Mouse (Mus musculus) neural tube, embryonic 14.5 days (tissue): Measurements from ENCODE around the gene Abca7. TPM values are rescaled to one million over a fixed set of nuclear protein-coding genes. Genes with fewer than 3 reads are reported as not detected.

Experiments used
- ATAC-seq: fragments of 200-750 bp; cut with Nextera tagmentation; 2 replicates; pipeline ENCODE4 v1.8.0; 2017; ENCODE audit warnings: low read depth, mild to moderate bottlenecking, moderate TSS enrichment, moderate library complexity
- H3K27ac ChIP-seq: fragments of 300-500 bp; sonication (generic); 2 replicates; pipeline ENCODE4 v1.5.1; 2014; ENCODE audit warnings: low read depth, mild to moderate bottlenecking, control low read depth, low read length, moderate library complexity, mixed read lengths
- H3K27me3 ChIP-seq: fragments of 300-500 bp; sonication (generic); 2 replicates; pipeline ENCODE4 v1.6.1; 2014; ENCODE audit warnings: low read length; ENCODE audit not compliant: control insufficient read depth, insufficient read depth
- H3K36me3 ChIP-seq: fragments of 300-500 bp; sonication (generic); 2 replicates; pipeline ENCODE4 v1.6.1; 2014; ENCODE audit warnings: low read length, mixed read lengths; ENCODE audit not compliant: control insufficient read depth, insufficient read depth
- H3K4me1 ChIP-seq: fragments of 300-500 bp; sonication (generic); 2 replicates; pipeline ENCODE4 v1.6.1; 2014; ENCODE audit warnings: low read length; ENCODE audit not compliant: control insufficient read depth, insufficient read depth
- H3K4me2 ChIP-seq: fragments of 300-500 bp; sonication (generic); 2 replicates; pipeline ENCODE4 v1.6.1; 2014; ENCODE audit warnings: mild to moderate bottlenecking, low read depth, low read length, control low read depth
- H3K4me3 ChIP-seq: fragments of 300-500 bp; sonication (generic); 2 replicates; pipeline ENCODE4 v1.5.1; 2014; ENCODE audit warnings: low read depth, low read length, control low read depth, mixed read lengths
- H3K9ac ChIP-seq: fragments of 300-500 bp; sonication (generic); replicated peaks from 2 replicates; pipeline ENCODE4 v1.6.1; 2014; ENCODE audit warnings: low read depth, mild to moderate bottlenecking, control low read depth, low read length, mixed read lengths
- H3K9me3 ChIP-seq: fragments of 300-500 bp; sonication (generic); 2 replicates; pipeline ENCODE4 v1.6.1; 2016; ENCODE audit warnings: low read length; ENCODE audit not compliant: control insufficient read depth
- WGBS: fragments of 180-500 bp; shearing (Covaris S2); extraction: QIAGEN DNeasy Blood & Tissue Kit; methylation state at CpG from one replicate; pipeline ENCODE4 v1.1.7; 2014; 5-methylcytosine and 5-hydroxymethylcytosine counted together
- polyA plus RNA-seq: library from polyadenylated mRNA; unstranded; fragments of >200 nt; fragmentation: Nextera tagmentation; extraction: Ambion mirVana; gene quantifications from 2 replicates; pipeline ENCODE4 v1.2.1, GENCODE M21; 2014

The Abca7 gene
- polyA plus RNA-seq, 1 experiment from 2014 or later, result 4.3 TPM

GRCm38 (mm10) chr10:80020191-80020590 lies 23.9 kb downstream of the Abca7 start:
- H3K36me3 ChIP-seq, result no peaks in the 10 kb centered on the region
- H3K4me3 ChIP-seq, result no peak overlapping the region
- no peak overlapping the region for H3K9ac ChIP-seq
- peaks cover 18% of the 10 kb centered on the region for H3K27me3 ChIP-seq
- H3K4me2 ChIP-seq, result no peak overlapping the region
- ATAC-seq, result no peak
- no peaks in the 10 kb centered on the region for H3K9me3 ChIP-seq
- no peaks in the 10 kb centered on the region for H3K4me1 ChIP-seq
- 25% methylated on average over 11 of the region's 11 CpGs for WGBS
- no peak overlapping the region for H3K27ac ChIP-seq

GRCm38 (mm10) chr10:80020603-80021319 lies 24.5 kb downstream of the Abca7 start:
- Histone ChIP-seq H3K27me3 (peaks cover 15% of the 10 kb centered on the region), H3K9ac (no peak overlapping the region), H3K27ac (no peak overlapping the region), H3K9me3 (no peaks in the 10 kb centered on the region), H3K4me1 (no peaks in the 10 kb centered on the region), H3K4me2 (no peak overlapping the region), H3K36me3 (no peaks in the 10 kb centered on the region), H3K4me3 (no peak overlapping the region)
- 86% methylated on average over 18 of the region's 18 CpGs for WGBS
- ATAC-seq, result no peak

DNA sequence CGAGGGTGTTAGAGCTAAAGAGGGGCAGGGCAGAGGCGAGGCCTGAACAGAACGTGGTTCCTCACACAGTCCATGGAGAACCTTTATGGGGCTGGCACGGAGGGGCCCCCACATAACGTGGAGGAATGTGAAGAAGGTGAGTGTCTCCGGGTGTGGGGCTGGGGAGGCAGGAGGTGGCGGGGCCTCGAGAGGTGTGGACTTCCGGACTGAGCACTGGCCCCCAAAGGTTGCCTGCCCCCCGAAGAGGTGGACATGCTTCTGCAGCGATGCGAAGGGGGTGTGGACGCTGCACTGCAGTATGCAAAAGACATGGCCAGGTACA lies 25.0 kb downstream of the Abca7 start:
- no peak for ATAC-seq
- Histone ChIP-seq H3K4me1 (no peaks in the 10 kb centered on the region), H3K27ac (no peak overlapping the region), H3K9ac (no peak overlapping the region), H3K36me3 (no peaks in the 10 kb centered on the region), H3K4me2 (no peak overlapping the region), H3K27me3 (peaks cover 13% of the 10 kb centered on the region), H3K9me3 (no peaks in the 10 kb centered on the region), H3K4me3 (no peak overlapping the region)
- WGBS, result 93% methylated on average over 13 of the region's 13 CpGs

DNA sequence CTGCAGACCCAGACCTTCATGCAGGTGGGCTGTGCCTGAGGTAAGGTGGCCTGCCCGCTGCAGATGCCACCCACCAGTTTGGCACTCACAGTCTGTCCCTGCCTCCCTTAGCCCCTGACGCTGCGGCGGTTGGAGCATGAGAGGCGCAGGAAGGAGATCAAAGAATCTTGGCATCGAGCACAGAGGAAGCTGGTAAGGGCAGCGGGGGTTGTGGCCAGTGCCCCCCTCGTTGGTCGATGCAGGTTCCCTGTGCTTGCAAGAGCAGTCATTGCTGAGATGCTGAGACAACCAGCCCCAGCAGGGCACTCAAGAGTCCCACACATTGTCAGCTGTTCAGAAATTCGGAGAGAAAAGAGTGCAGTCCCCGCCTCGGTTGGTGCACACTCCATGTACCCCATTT lies 25.9 kb downstream of the Abca7 start:
- H3K27ac ChIP-seq, result no peak overlapping the region
- no peaks in the 10 kb centered on the region for H3K4me1 ChIP-seq
- H3K27me3 ChIP-seq, result peaks cover 13% of the 10 kb centered on the region
- no peaks in the 10 kb centered on the region for H3K36me3 ChIP-seq
- H3K4me2 ChIP-seq, result no peak overlapping the region
- 89% methylated on average over 12 of the region's 12 CpGs for WGBS
- no peak for ATAC-seq
- no peaks in the 10 kb centered on the region for H3K9me3 ChIP-seq
- H3K9ac ChIP-seq, result no peak overlapping the region
- H3K4me3 ChIP-seq, result no peak overlapping the region

DNA sequence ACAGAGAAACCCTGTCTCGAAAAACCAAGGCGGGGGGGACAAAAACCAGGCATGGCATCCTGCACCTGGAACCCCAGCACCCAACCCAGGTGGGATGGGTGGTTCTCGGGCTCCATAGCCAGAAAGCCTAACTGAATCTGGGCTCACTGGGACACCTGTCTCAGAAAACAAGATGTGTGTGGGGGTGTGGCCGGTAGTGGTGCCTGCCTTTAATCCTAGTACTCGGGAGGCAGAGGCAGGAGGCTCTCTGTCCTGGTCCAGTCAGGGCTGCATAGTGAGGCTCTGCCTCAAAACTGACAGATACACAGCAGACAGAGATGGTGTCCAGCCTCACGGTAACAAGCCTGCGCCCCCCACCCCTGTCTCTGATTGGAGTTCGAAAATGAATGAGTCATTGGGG lies 26.5 kb downstream of the Abca7 start:
- ATAC-seq, result no peak
- Histone ChIP-seq H3K27ac (no peak overlapping the region), H3K4me2 (no peak overlapping the region), H3K36me3 (no peaks in the 10 kb centered on the region), H3K9me3 (no peaks in the 10 kb centered on the region), H3K4me1 (no peaks in the 10 kb centered on the region), H3K4me3 (no peak overlapping the region), H3K27me3 (peaks cover 13% of the 10 kb centered on the region), H3K9ac (no peak overlapping the region)
- 95% methylated on average over 8 of the region's 8 CpGs for WGBS

- 90% methylated on average over 5 of the region's 5 CpGs for WGBS
Measured at GRCm38 (mm10) chr10:80023758-80024157, 27.5 kb downstream of the Abca7 start.

DNA sequence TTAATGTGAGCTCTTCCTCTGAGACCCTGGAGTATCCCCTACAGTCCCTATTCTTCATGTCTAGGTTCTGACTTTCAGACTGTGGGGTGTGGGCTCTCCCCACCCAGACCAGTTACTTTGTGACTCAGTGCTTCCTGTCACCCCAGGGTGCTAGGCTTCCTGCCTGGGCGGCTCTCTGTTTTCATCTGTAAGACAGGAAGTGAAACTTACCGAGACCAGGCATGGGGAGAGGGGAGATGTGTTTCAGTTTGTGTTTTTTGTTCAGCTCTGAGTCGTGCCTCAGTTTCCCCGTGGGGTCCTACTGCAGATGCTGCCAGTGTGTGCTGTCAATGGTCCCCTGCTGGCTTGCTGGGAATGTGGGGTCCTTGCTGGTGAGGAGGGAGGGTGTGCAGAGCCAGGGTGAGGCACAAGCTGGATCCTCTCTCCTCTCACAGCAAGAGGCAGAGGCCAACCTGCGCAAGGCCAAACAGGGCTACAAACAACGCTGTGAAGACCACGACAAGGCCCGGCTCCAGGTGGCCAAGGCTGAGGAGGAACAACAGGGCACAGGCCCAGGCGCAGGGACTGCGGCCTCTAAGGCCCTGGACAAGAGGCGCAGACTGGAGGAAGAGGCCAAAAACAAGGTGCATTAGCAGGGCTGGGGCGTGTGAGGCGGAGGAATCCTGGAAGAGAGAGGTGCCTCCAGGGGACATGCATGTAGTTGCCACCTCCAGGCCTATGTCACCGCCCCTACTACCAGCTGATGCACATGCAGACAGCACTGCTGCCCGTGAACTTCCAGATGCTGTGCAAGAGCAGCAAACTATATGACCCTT lies 28.1 kb downstream of the Abca7 start:
- ATAC-seq, result no peak
- 79% methylated on average over 15 of the region's 15 CpGs for WGBS

More at GRCm38 (mm10) chr10:80023758-80024157, 27.5 kb downstream of the Abca7 start:
- H3K4me2 ChIP-seq, result no peak overlapping the region
- H3K4me1 ChIP-seq, result no peaks in the 10 kb centered on the region
- H3K9me3 ChIP-seq, result no peaks in the 10 kb centered on the region
- ATAC-seq, result no peak
- no peak overlapping the region for H3K9ac ChIP-seq
- H3K4me3 ChIP-seq, result no peak overlapping the region
- no peak overlapping the region for H3K27ac ChIP-seq
- no peaks in the 10 kb centered on the region for H3K36me3 ChIP-seq
- H3K27me3 ChIP-seq, result peaks cover 13% of the 10 kb centered on the region

DNA sequence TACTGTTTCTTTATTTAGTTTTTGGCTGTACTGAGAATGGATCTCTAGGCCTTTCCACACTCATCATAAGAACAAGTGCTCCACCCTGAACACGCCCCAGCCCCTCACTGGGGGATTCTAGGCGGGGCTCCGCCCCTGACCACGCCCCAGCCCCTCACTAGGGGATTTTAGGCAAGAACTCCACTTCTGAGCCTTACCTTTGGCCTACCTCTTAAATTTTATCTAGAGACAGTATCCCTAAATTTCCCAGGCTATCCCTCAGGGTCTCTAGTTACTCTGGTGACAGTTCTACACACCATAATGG lies 28.7 kb downstream of the Abca7 start:
- H3K36me3 ChIP-seq, result no peaks in the 10 kb centered on the region
- no peaks in the 10 kb centered on the region for H3K4me1 ChIP-seq
- H3K4me3 ChIP-seq, result no peak overlapping the region
- H3K27ac ChIP-seq, result no peak overlapping the region
- no peak overlapping the region for H3K4me2 ChIP-seq
- H3K27me3 ChIP-seq, result 0 out of 2 replicates have a peak, but pooled peaks cover 5% of the 10 kb centered on the region
- H3K9me3 ChIP-seq, result no peaks in the 10 kb centered on the region
- 51% methylated on average over 4 of the region's 4 CpGs for WGBS
- no peak overlapping the region for H3K9ac ChIP-seq
- ATAC-seq, result no peak

More for the DNA sequence above, 28.1 kb downstream of the Abca7 start:
- H3K27ac ChIP-seq, result no peak overlapping the region
- peaks cover 9% of the 10 kb centered on the region; the same call in 1 of the 2 replicates for H3K27me3 ChIP-seq
- H3K36me3 ChIP-seq, result no peaks in the 10 kb centered on the region
- H3K4me1 ChIP-seq, result no peaks in the 10 kb centered on the region
- no peak overlapping the region for H3K4me3 ChIP-seq
- H3K9ac ChIP-seq, result no peak overlapping the region
- H3K4me2 ChIP-seq, result no peak overlapping the region
- no peaks in the 10 kb centered on the region for H3K9me3 ChIP-seq

DNA sequence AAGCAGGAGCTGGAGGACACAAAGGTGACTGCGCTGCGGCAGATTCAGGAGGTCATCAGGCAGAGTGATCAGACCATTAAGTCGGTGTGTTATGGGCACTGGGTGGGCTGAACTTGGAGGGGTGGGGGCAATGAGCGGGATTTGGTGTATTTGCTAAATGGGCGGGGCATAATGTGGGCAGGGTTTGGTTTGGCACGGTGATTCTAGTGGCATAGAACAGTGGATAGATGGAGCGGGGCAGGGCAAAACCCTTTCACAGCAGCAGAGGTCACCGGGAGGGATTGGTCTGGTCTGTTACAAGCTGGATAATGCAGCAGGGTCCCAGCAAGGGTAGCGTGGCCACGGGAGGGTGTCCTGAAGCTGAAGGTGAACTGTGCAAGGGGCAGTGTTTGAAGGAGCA lies 29.2 kb downstream of the Abca7 start:
- WGBS, result 78% methylated on average over 10 of the region's 10 CpGs
- Histone ChIP-seq H3K9ac (no peak overlapping the region), H3K27me3 (0 out of 2 replicates have a peak, but pooled peaks cover 2% of the 10 kb centered on the region), H3K4me1 (no peaks in the 10 kb centered on the region), H3K36me3 (no peaks in the 10 kb centered on the region), H3K9me3 (no peaks in the 10 kb centered on the region), H3K4me3 (no peak overlapping the region), H3K27ac (no peak overlapping the region), H3K4me2 (no peak overlapping the region)
- ATAC-seq, result no peak
